Mouse (Mus musculus) activated CD4-positive, CD25-positive, alpha-beta regulatory T cell (primary cell): ENCODE measurements around the gene Fryl. TPM values are rescaled to one million over a fixed set of nuclear protein-coding genes. Genes with fewer than 3 reads are reported as not detected.

ENCODE experiments used
- polyA plus RNA-seq, 2 experiments: library from polyadenylated mRNA; unstranded; fragments of 100-300 nt; shearing (Covaris generic); gene quantifications; one replicate each; pipeline ENCODE4 v1.2.1; 2017

Gene Fryl
- 10 to 100 TPM; 56.9 to 96.0 TPM for polyA plus RNA-seq

DNA sequence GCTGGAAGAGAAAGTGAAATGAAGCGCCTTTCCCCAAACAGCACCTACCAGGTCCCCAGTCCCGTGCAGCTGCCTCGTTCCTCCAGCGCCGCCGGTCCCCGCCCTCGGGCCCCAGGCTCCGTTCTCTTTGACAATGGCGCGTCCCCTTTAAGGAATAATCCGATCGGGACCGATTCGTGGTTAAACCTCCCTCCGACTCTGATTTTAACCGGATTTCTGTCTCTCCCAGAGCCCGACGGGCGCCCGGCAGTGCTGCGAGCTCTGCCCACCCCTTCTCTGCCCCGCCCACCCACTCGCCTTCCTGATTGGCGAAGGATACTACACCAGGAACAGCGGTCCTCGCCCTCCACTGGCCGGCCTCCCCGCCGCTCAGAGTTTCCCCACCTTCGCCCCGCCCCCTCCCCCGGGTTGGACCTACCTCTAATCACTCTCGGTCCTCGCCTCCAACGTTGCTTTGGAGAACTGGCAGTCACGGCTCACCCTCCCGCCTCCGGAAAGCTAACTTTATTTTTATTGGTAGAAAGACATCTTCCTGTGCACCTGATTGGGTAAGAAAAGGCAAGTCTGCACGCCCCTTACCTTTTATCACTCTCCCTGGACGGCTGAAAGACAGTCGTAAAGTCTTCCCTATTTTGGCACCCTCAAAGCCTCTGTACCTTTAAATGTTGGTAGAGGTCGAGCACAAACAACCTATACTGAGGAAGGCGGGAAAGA, at the start of gene Fryl:
Fryl (minus strand) TSS at position 268 of the 714 bp plus-strand sequence.

GRCm38 (mm10) chr5:73292502-73293457, 36.4 kb upstream of the Fryl start, which contains the start of gene Ociad1:
TSS of gene Ociad1 (plus strand) at chr5:73292784.

GRCm38 (mm10) chr5:73006784-73007581, 249.4 kb downstream of the Fryl start, which contains the start of gene Slc10a4:
TSS of gene Slc10a4 (plus strand) at chr5:73006883.

GRCm38 (mm10) chr5:72974602-72975001, 281.8 kb downstream of the Fryl start, which contains the start of gene Gm10135:
TSS of gene Gm10135 (minus strand) at chr5:72974702.

Other genes starting within 250 kb of the Fryl start
- gene Slc10a4, start 249.7 kb downstream of the Fryl start, polyA plus RNA-seq: not detected
- 100 to 1,000 TPM; 314 to 328 TPM for gene Ociad1, start 36.2 kb upstream of the Fryl start, polyA plus RNA-seq
- gene Ociad2, start 84.4 kb upstream of the Fryl start, polyA plus RNA-seq: under 1 TPM; 0.36 to 0.86 TPM
- gene Cwh43, start 149.5 kb upstream of the Fryl start, polyA plus RNA-seq: under 1 TPM in 1 of 2 experiments, not detected in 1; 0.12 TPM
- 10 to 100 TPM; 11.9 to 20.5 TPM for gene Dcun1d4, start 224.4 kb upstream of the Fryl start, polyA plus RNA-seq